Mouse (Mus musculus) hindbrain, embryonic 11.5 days (tissue): ENCODE measurements around the gene Aldh1a2. TPM values are rescaled to one million over a fixed set of nuclear protein-coding genes. Genes with fewer than 3 reads are reported as not detected.

ENCODE experiments used
- ATAC-seq: fragments of 200-750 bp; cut with Nextera tagmentation; 2 replicates; pipeline ENCODE4 v1.8.0; 2017; ENCODE audit warnings: mild to moderate bottlenecking, moderate TSS enrichment, moderate library complexity; ENCODE audit not compliant: low FRiP score
- DNase-seq: peaks from one replicate; pipeline ENCODE4 v3.0.0-alpha.2; 2015; ENCODE audit warnings: low spot score
- H3K27ac ChIP-seq: fragments of 300-500 bp; sonication (generic); 2 replicates; pipeline ENCODE4 v1.5.1; 2014; ENCODE audit warnings: mild to moderate bottlenecking, low read depth, low read length
- H3K27me3 ChIP-seq: fragments of 300-500 bp; sonication (generic); 2 replicates; pipeline ENCODE4 v1.6.1; 2014; ENCODE audit warnings: mild to moderate bottlenecking, low read length, moderate library complexity, mixed read lengths; ENCODE audit not compliant: control insufficient read depth, insufficient read depth
- H3K36me3 ChIP-seq: fragments of 300-500 bp; sonication (generic); 2 replicates; pipeline ENCODE4 v1.6.1; 2014; ENCODE audit warnings: mild to moderate bottlenecking, low read length, moderate library complexity, mixed read lengths; ENCODE audit not compliant: control insufficient read depth, insufficient read depth
- H3K4me1 ChIP-seq: fragments of 300-500 bp; sonication (generic); replicated peaks from 2 replicates; pipeline ENCODE4 v1.6.1; 2014; ENCODE audit warnings: low read length, mixed read lengths; ENCODE audit not compliant: control insufficient read depth, insufficient read depth
- H3K4me2 ChIP-seq: fragments of 300-500 bp; sonication (generic); replicated peaks from 2 replicates; pipeline ENCODE4 v1.6.1; 2014; ENCODE audit warnings: mild to moderate bottlenecking, low read depth, low read length
- H3K4me3 ChIP-seq: fragments of 300-500 bp; sonication (generic); 2 replicates; pipeline ENCODE4 v1.5.1; 2014; ENCODE audit warnings: low read depth, low read length
- H3K9ac ChIP-seq: fragments of 300-500 bp; sonication (generic); 2 replicates; pipeline ENCODE4 v1.6.1; 2014; ENCODE audit warnings: low read depth, low read length
- H3K9me3 ChIP-seq: fragments of 300-500 bp; sonication (generic); 2 replicates; pipeline ENCODE4 v1.6.1; 2016; ENCODE audit warnings: low read length; ENCODE audit not compliant: control insufficient read depth
- WGBS: fragments of 180-500 bp; shearing (Covaris S2); extraction: QIAGEN DNeasy Blood & Tissue Kit; methylation state at CpG from one replicate; pipeline ENCODE4 v1.1.7; 2014; 5-methylcytosine and 5-hydroxymethylcytosine counted together
- polyA plus RNA-seq: library from polyadenylated mRNA; unstranded; fragments of >200 nt; fragmentation: Nextera tagmentation; extraction: Ambion mirVana; gene quantifications from 2 replicates; pipeline ENCODE4 v1.2.1, GENCODE M21; 2014

The Aldh1a2 gene
- polyA plus RNA-seq = 11.6 and 16.0 TPM in 2 replicates

GRCm38 (mm10) chr9:71215248-71216035, at the start of gene Aldh1a2:
TSS of gene Aldh1a2 (plus strand) at chr9:71215789.
- Histone ChIP-seq H3K27ac (no peak within 1 kb of the TSS), H3K27me3 (peaks cover 47% of the 10 kb centered on the region), H3K9me3 (no peaks in the 10 kb centered on the region), H3K9ac (0 out of 2 replicates have a peak within 1 kb of the TSS, but pooled peaks have one; percentile 19), H3K36me3 (no peaks in the 10 kb centered on the region), H3K4me1 (peaks cover 5% of the 10 kb centered on the region), H3K4me3 (peak within 1 kb of the TSS; percentile 36), H3K4me2 (peak within 1 kb of the TSS; percentile 54)
- ATAC-seq (peak; percentile 45; the same call in 1 of the 2 replicates), DNase-seq (peak; percentile 80)
- 2% methylated on average over 52 of the region's 97 CpGs for WGBS

- H3K27me3 ChIP-seq = no peaks in the 10 kb centered on the region
- no peak overlapping the region for H3K4me2 ChIP-seq
- no peaks in the 10 kb centered on the region for H3K9me3 ChIP-seq
- no peak overlapping the region for H3K27ac ChIP-seq
- WGBS = 84% methylated on average over 5 of the region's 5 CpGs
- DNase-seq (no peak), ATAC-seq (no peak)
- no peaks in the 10 kb centered on the region for H3K4me1 ChIP-seq
- no peak overlapping the region for H3K9ac ChIP-seq
- no peaks in the 10 kb centered on the region for H3K36me3 ChIP-seq
- no peak overlapping the region for H3K4me3 ChIP-seq
Measured at GRCm38 (mm10) chr9:71166019-71166705, 49.4 kb upstream of the Aldh1a2 start.

GRCm38 (mm10) chr9:71166871-71167465, 48.6 kb upstream of the Aldh1a2 start:
- Histone ChIP-seq H3K9me3 (no peaks in the 10 kb centered on the region), H3K4me1 (no peaks in the 10 kb centered on the region), H3K36me3 (no peaks in the 10 kb centered on the region), H3K27me3 (no peaks in the 10 kb centered on the region), H3K4me3 (no peak overlapping the region), H3K4me2 (no peak overlapping the region), H3K27ac (no peak overlapping the region), H3K9ac (no peak overlapping the region)
- DNase-seq (no peak), ATAC-seq (no peak)
- WGBS = 66% methylated on average over 5 of the region's 5 CpGs

- no peak for ATAC-seq
- DNase-seq = no peak
Measured at GRCm38 (mm10) chr9:71167473-71168215, 47.9 kb upstream of the Aldh1a2 start.

GRCm38 (mm10) chr9:71168511-71168910, 47.1 kb upstream of the Aldh1a2 start, which contains the start of gene Aqp9:
TSS of gene Aqp9 (minus strand) at chr9:71168682.
- Histone ChIP-seq H3K9me3 (no peaks in the 10 kb centered on the region), H3K27ac (no peak within 1 kb of the TSS), H3K27me3 (no peaks in the 10 kb centered on the region), H3K36me3 (no peaks in the 10 kb centered on the region), H3K4me1 (no peaks in the 10 kb centered on the region), H3K4me2 (no peak within 1 kb of the TSS), H3K9ac (no peak within 1 kb of the TSS), H3K4me3 (no peak within 1 kb of the TSS)
- WGBS = 55% methylated on average over 12 of the region's 12 CpGs
- no peak for ATAC-seq
- DNase-seq = no peak

More at GRCm38 (mm10) chr9:71167473-71168215, 47.9 kb upstream of the Aldh1a2 start:
- Histone ChIP-seq H3K27me3 (no peaks in the 10 kb centered on the region), H3K4me2 (no peak overlapping the region), H3K36me3 (no peaks in the 10 kb centered on the region), H3K9me3 (no peaks in the 10 kb centered on the region), H3K9ac (no peak overlapping the region), H3K4me3 (no peak overlapping the region), H3K4me1 (no peaks in the 10 kb centered on the region), H3K27ac (no peak overlapping the region)
- WGBS = 40% methylated on average over 2 of the region's 2 CpGs

- H3K9me3 ChIP-seq = no peaks in the 10 kb centered on the region
- no peak overlapping the region for H3K4me3 ChIP-seq
- no peak for ATAC-seq
- no peaks in the 10 kb centered on the region for H3K27me3 ChIP-seq
- no peak for DNase-seq
- no peak overlapping the region for H3K4me2 ChIP-seq
- no peaks in the 10 kb centered on the region for H3K36me3 ChIP-seq
- WGBS = 63% methylated on average over 9 of the region's 9 CpGs
- H3K9ac ChIP-seq = no peak overlapping the region
- no peaks in the 10 kb centered on the region for H3K4me1 ChIP-seq
- no peak overlapping the region for H3K27ac ChIP-seq
Measured at GRCm38 (mm10) chr9:71173533-71173932, 42.1 kb upstream of the Aldh1a2 start.

GRCm38 (mm10) chr9:71174316-71174975, 41.1 kb upstream of the Aldh1a2 start:
- no peak for ATAC-seq
- no peaks in the 10 kb centered on the region for H3K4me1 ChIP-seq
- no peak overlapping the region for H3K4me3 ChIP-seq
- H3K9me3 ChIP-seq = no peaks in the 10 kb centered on the region
- no peak for DNase-seq
- no peak overlapping the region for H3K9ac ChIP-seq
- H3K4me2 ChIP-seq = no peak overlapping the region
- H3K27ac ChIP-seq = no peak overlapping the region
- 84% methylated on average over 5 of the region's 5 CpGs for WGBS
- H3K36me3 ChIP-seq = no peaks in the 10 kb centered on the region
- no peaks in the 10 kb centered on the region for H3K27me3 ChIP-seq

GRCm38 (mm10) chr9:71175686-71176085, 39.9 kb upstream of the Aldh1a2 start:
- WGBS = 93% methylated on average over 1 of the region's 1 CpGs
- H3K9ac ChIP-seq = no peak overlapping the region
- H3K27me3 ChIP-seq = no peaks in the 10 kb centered on the region
- no peaks in the 10 kb centered on the region for H3K4me1 ChIP-seq
- DNase-seq (no peak), ATAC-seq (no peak)
- H3K4me3 ChIP-seq = no peak overlapping the region
- no peak overlapping the region for H3K27ac ChIP-seq
- no peak overlapping the region for H3K4me2 ChIP-seq
- no peaks in the 10 kb centered on the region for H3K9me3 ChIP-seq
- H3K36me3 ChIP-seq = no peaks in the 10 kb centered on the region
